Mouse (Mus musculus): ENCODE data around the gene Hadha. TPM values are rescaled to one million over a fixed set of nuclear protein-coding genes. Genes with fewer than 3 reads are reported as not detected.

The Hadha gene
- polyA plus RNA-seq, 1 experiment from 2014 or later, result 118 TPM

DNA sequence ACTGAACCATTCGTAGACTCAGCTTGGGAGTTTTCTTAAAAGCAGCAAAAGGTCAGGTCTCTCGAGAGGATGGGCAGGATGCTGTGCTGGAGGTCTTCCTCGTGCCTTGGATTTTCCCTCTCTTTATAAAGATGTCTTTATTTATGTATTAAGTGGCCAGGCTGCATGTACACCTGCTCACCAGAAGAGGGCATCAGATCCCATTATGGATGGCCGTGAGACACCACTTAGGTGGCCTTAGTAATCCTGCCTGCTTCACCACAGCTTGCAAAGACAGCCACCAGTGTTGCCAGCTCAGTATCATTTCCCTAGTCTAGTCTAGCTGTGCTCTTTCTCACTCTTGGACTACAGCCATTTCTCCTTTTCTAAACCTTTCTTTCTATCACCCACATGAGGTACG lies 29.4 kb downstream of the Hadha start:
- H3K9me3 ChIP-seq (replicated peaks; ENCODE audit: control insufficient read depth, low read length), result no peaks in the 10 kb centered on the region
- no peaks in the 10 kb centered on the region for H3K4me1 ChIP-seq (ENCODE audit: control insufficient read depth, low read depth, low read length)
- 42% methylated on average over 5 of the region's 5 CpGs for WGBS (ENCODE audit: insufficient replicate concordance)
- H3K4me2 ChIP-seq (ENCODE audit: low read depth, low read length), result no peak overlapping the region
- ATAC-seq (ENCODE audit: low read depth), result no peak
- H3K4me3 ChIP-seq (ENCODE audit: low read depth, low read length), result no peak overlapping the region
- no peak overlapping the region for H3K9ac ChIP-seq (ENCODE audit: low read depth, low read length)
- peaks cover 64% of the 10 kb centered on the region for H3K36me3 ChIP-seq (ENCODE audit: control insufficient read depth, insufficient read depth)
- H3K27me3 ChIP-seq (ENCODE audit: control insufficient read depth, insufficient read depth, low read depth, low read length), result no peaks in the 10 kb centered on the region
- H3K27ac ChIP-seq (ENCODE audit: low read length), result no peak overlapping the region

DNA sequence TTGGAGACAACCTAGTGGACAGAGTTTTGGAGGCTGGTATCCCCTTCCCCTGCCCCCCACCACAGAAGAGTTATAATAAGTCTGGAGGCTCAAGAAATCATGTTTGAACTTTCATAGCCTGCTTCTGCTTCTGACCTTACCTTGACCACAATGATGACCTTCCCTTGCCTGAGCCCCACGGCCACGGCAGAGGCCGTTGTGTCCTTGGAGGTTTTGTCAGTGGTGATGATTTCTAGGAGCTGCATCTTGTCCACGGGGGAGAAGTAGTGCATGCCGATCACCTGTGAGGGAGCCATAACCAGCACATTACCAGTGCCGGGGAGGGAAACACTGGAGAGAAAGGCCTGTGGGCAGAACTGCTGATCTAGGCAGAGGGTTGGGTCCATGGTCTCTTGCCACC lies 32.5 kb downstream of the Hadha start:
- no peak overlapping the region for H3K4me2 ChIP-seq (ENCODE audit: low read depth, low read length)
- H3K27ac ChIP-seq (ENCODE audit: low read length), result no peak overlapping the region
- H3K9ac ChIP-seq (ENCODE audit: low read depth, low read length), result no peak overlapping the region
- no peaks in the 10 kb centered on the region for H3K4me1 ChIP-seq (ENCODE audit: control insufficient read depth, low read depth, low read length)
- no peak overlapping the region for H3K4me3 ChIP-seq (ENCODE audit: low read depth, low read length)
- ATAC-seq (ENCODE audit: low read depth), result no peak
- 87% methylated on average over 6 of the region's 6 CpGs for WGBS (ENCODE audit: insufficient replicate concordance)
- peaks cover 57% of the 10 kb centered on the region for H3K36me3 ChIP-seq (ENCODE audit: control insufficient read depth, insufficient read depth)
- H3K9me3 ChIP-seq (replicated peaks; ENCODE audit: control insufficient read depth, low read length), result no peaks in the 10 kb centered on the region
- no peaks in the 10 kb centered on the region for H3K27me3 ChIP-seq (ENCODE audit: control insufficient read depth, insufficient read depth, low read depth, low read length)

DNA sequence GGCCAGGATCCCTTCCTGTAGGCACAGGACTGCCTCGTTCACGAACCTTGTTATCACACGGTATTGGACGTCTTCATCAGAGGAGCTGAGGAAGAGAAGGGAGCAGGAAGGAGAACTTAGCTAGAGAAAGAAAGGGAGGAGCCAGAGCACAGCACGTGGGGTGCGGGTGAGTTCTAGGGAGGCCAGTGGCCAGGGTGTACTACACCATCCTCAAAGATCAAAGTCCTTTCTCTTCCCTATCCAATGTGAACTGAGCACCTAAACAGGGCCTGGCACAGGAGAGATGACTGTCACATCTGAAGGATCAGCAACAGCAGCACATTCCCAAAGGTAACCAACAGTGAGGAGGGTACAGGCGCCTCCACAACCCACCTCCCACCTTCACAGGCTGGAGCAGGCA lies 34.9 kb downstream of the Hadha start:
- no peak for ATAC-seq (ENCODE audit: low read depth)
- H3K4me3 ChIP-seq (ENCODE audit: low read depth, low read length), result no peak overlapping the region
- H3K4me2 ChIP-seq (ENCODE audit: low read depth, low read length), result no peak overlapping the region
- no peak overlapping the region for H3K27ac ChIP-seq (ENCODE audit: low read length)
- H3K4me1 ChIP-seq (ENCODE audit: control insufficient read depth, low read depth, low read length), result no peaks in the 10 kb centered on the region
- peaks cover 4% of the 10 kb centered on the region; the same call in 1 of the 2 replicates for H3K27me3 ChIP-seq (ENCODE audit: control insufficient read depth, insufficient read depth, low read depth, low read length)
- 77% methylated on average over 7 of the region's 7 CpGs for WGBS (ENCODE audit: insufficient replicate concordance)
- H3K36me3 ChIP-seq (ENCODE audit: control insufficient read depth, insufficient read depth), result peaks cover 46% of the 10 kb centered on the region
- no peaks in the 10 kb centered on the region for H3K9me3 ChIP-seq (replicated peaks; ENCODE audit: control insufficient read depth, low read length)
- H3K9ac ChIP-seq (ENCODE audit: low read depth, low read length), result no peak overlapping the region

DNA sequence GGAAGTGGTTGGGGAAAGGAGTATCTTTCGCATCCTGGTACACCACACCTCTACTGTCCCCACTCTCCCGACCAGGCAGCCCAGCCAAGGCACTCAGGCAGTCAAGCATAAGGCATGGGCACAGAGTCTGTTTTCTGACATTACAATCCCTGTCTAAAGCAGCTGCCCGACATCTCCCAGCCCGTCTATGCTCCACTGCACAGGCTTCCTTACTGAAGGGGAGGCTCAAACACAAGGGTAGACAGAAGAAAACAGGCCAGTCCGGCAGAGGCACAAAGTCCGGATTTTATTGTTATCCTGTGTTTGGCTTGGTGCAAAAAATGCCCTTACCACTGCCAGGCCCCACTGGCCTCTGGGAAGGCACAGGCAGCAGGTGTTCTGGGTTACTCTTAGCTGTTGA lies 35.8 kb downstream of the Hadha start:
- Histone ChIP-seq H3K4me1 (ENCODE audit: control insufficient read depth, low read depth, low read length) (peaks cover 4% of the 10 kb centered on the region), H3K4me2 (ENCODE audit: low read depth, low read length) (no peak overlapping the region), H3K4me3 (ENCODE audit: low read depth, low read length) (no peak overlapping the region), H3K27me3 (ENCODE audit: control insufficient read depth, insufficient read depth, low read depth, low read length) (peaks cover 13% of the 10 kb centered on the region), H3K36me3 (ENCODE audit: control insufficient read depth, insufficient read depth) (peaks cover 39% of the 10 kb centered on the region), H3K27ac (ENCODE audit: low read length) (no peak overlapping the region), H3K9me3 (replicated peaks; ENCODE audit: control insufficient read depth, low read length) (no peaks in the 10 kb centered on the region), H3K9ac (ENCODE audit: low read depth, low read length) (no peak overlapping the region)
- WGBS (ENCODE audit: insufficient replicate concordance), result 84% methylated on average over 6 of the region's 6 CpGs
- no peak for ATAC-seq (ENCODE audit: low read depth)

DNA sequence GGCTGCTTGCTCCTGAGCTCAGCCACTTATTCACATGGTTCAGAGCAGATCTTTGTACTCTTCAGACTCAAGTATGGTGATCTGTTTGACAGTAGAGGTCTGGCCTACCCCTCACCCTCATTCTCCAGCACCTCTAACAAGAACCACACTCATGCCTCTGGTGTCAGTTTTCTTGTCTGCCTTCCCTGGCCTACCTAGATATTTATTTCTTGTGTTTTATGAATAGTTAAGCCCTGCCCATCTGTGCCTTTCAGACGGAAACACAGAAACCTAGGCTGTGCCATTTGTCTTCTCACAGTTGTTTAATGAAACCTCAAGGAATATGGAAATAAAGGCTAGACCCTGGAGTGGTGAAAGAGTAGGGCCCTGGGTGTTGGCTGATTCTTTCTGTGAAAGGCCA lies 36.9 kb downstream of the Hadha start:
- Histone ChIP-seq H3K27ac (ENCODE audit: low read length) (no peak overlapping the region), H3K4me3 (ENCODE audit: low read depth, low read length) (no peak overlapping the region), H3K4me2 (ENCODE audit: low read depth, low read length) (no peak overlapping the region), H3K27me3 (ENCODE audit: control insufficient read depth, insufficient read depth, low read depth, low read length) (peaks cover 25% of the 10 kb centered on the region), H3K36me3 (ENCODE audit: control insufficient read depth, insufficient read depth) (peaks cover 30% of the 10 kb centered on the region), H3K9ac (ENCODE audit: low read depth, low read length) (no peak overlapping the region), H3K4me1 (ENCODE audit: control insufficient read depth, low read depth, low read length) (peaks cover 4% of the 10 kb centered on the region), H3K9me3 (replicated peaks; ENCODE audit: control insufficient read depth, low read length) (no peaks in the 10 kb centered on the region)
- WGBS (ENCODE audit: insufficient replicate concordance), result 77% methylated on average over 1 of the region's 1 CpGs
- ATAC-seq (ENCODE audit: low read depth), result no peak

DNA sequence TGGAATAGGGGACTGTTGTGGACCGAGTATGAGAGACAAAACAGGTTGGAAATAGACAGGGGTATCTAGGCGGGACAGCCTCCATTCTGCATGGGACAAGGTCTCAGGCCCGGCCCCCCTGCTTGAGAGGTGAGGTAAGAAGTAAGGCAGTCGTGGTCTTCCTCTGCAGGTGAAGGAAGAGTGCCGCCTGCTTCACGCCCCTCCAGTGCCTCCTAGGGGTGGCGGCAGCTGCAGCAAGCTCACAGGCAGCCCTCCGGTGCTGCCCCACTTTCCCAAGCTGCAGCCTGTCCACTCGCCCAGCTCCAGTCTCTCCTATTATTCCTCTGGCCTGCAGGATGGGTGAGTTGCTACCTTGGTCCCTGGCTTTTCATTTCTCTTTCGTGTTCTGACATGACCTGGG lies 39.2 kb downstream of the Hadha start:
- no peak for ATAC-seq (ENCODE audit: low read depth)
- Histone ChIP-seq H3K27ac (ENCODE audit: low read length) (no peak overlapping the region), H3K9me3 (replicated peaks; ENCODE audit: control insufficient read depth, low read length) (no peaks in the 10 kb centered on the region), H3K36me3 (ENCODE audit: control insufficient read depth, insufficient read depth) (peaks cover 9% of the 10 kb centered on the region), H3K9ac (ENCODE audit: low read depth, low read length) (no peak overlapping the region), H3K4me2 (ENCODE audit: low read depth, low read length) (no peak overlapping the region), H3K27me3 (ENCODE audit: control insufficient read depth, insufficient read depth, low read depth, low read length) (peaks cover 41% of the 10 kb centered on the region), H3K4me1 (ENCODE audit: control insufficient read depth, low read depth, low read length) (peaks cover 10% of the 10 kb centered on the region), H3K4me3 (ENCODE audit: low read depth, low read length) (no peak overlapping the region)
- WGBS (ENCODE audit: insufficient replicate concordance), result 37% methylated on average over 10 of the region's 10 CpGs

DNA sequence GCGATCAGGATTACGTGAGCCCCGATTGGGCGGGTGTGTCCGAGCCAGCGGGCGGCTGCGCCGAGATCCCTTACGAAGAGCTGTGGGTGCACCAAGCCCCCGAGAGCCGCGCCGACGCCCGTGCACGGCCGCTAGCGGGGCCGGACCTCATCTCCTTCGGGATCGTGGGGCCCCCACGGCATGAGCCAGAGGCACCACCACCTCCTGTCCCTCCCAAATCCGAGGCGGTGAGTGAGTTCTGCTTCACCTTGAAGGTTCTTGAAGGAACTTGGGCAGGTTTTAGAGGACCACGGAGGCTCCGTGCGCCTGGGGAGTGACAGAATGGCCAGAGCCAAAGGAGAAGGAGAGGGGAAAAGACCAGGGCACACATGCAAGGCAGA lies 40.2 kb downstream of the Hadha start:
- peaks cover 8% of the 10 kb centered on the region for H3K36me3 ChIP-seq (ENCODE audit: control insufficient read depth, insufficient read depth)
- H3K27me3 ChIP-seq (ENCODE audit: control insufficient read depth, insufficient read depth, low read depth, low read length), result peaks cover 51% of the 10 kb centered on the region
- H3K4me1 ChIP-seq (ENCODE audit: control insufficient read depth, low read depth, low read length), result peaks cover 13% of the 10 kb centered on the region
- no peak overlapping the region for H3K27ac ChIP-seq (ENCODE audit: low read length)
- H3K4me2 ChIP-seq (ENCODE audit: low read depth, low read length), result peak overlapping the region; percentile 70
- H3K9me3 ChIP-seq (replicated peaks; ENCODE audit: control insufficient read depth, low read length), result no peaks in the 10 kb centered on the region
- no peak overlapping the region for H3K9ac ChIP-seq (ENCODE audit: low read depth, low read length)
- no peak for ATAC-seq (ENCODE audit: low read depth)
- H3K4me3 ChIP-seq (ENCODE audit: low read depth, low read length), result peak overlapping the region; percentile 52
- 1% methylated on average over 28 of the region's 28 CpGs for WGBS (ENCODE audit: insufficient replicate concordance)

DNA sequence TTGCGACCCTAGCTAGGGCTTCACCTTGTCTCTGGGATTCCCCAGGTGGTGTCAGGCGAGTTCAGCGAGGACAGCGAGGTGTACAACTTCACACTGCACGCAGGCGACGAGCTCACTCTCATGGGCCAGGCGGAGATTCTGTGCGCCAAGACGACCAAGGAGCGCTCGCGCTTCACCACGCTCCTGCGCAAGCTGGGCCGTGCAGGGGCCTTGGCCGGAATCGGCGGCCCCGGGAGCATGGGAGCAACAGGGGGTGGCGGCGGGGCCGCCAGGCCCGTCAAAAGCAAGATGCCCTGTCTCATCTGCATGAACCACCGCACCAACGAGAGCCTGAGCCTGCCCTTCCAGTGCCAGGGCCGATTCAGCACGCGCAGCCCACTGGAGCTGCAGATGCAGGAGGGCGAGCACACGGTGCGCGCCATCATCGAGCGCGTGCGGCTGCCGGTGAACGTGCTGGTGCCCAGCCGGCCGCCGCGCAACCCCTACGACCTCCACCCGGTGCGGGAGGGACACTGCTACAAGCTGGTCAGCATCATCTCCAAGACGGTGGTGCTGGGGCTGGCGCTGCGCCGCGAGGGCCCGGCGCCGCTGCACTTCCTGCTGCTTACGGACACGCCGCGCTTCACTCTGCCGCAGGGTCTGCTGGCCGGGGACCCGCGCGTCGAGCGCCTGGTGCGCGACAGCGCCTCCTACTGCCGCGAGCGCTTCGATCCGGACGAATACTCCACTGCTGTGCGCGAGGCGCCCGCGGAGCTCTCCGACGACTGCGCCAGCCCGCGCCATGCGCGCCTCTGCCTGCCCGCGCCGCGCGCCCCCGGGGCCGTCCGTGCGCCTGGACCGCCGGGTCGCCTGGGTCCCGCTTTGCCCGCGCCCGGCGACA lies 40.8 kb downstream of the Hadha start:
- peaks cover 13% of the 10 kb centered on the region for H3K4me1 ChIP-seq (ENCODE audit: control insufficient read depth, low read depth, low read length)
- H3K9ac ChIP-seq (ENCODE audit: low read depth, low read length), result no peak overlapping the region
- H3K9me3 ChIP-seq (replicated peaks; ENCODE audit: control insufficient read depth, low read length), result no peaks in the 10 kb centered on the region
- WGBS (ENCODE audit: insufficient replicate concordance), result 1% methylated on average over 94 of the region's 103 CpGs
- H3K27ac ChIP-seq (ENCODE audit: low read length), result no peak overlapping the region
- peaks cover 55% of the 10 kb centered on the region for H3K27me3 ChIP-seq (ENCODE audit: control insufficient read depth, insufficient read depth, low read depth, low read length)
- peak; percentile 48; the same call in 1 of the 2 replicates for ATAC-seq (ENCODE audit: low read depth)
- peaks cover 3% of the 10 kb centered on the region for H3K36me3 ChIP-seq (ENCODE audit: control insufficient read depth, insufficient read depth)
- H3K4me2 ChIP-seq (ENCODE audit: low read depth, low read length), result peak overlapping the region; percentile 70
- peak overlapping the region; percentile 52 for H3K4me3 ChIP-seq (ENCODE audit: low read depth, low read length)

DNA sequence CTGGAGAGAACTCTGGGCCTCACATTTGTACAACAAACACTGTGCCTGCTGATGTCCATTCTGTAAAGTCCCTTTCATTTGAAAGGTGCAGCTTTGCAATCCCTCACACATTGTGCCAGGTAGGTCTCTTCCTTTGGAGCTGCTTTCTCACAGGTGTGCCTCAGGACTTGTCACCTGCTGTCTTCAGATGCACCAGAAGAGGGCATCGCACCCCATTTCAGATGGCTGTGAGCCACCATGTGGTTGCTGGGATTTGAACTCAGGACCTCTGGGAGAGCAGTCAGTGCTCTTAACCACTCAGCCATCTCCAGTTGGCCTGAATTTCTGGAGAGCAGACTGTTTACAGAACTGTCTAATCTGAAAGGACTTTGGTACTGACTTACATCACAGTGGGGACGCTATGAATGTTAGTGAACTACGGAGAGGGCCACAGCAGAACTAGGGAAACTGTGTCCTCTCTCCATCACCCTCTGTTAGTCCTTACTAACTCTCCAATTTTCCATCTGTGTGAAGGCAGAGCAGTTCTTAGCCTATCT lies 42.4 kb downstream of the Hadha start:
- Histone ChIP-seq H3K4me3 (ENCODE audit: low read depth, low read length) (no peak overlapping the region), H3K9ac (ENCODE audit: low read depth, low read length) (no peak overlapping the region), H3K27me3 (ENCODE audit: control insufficient read depth, insufficient read depth, low read depth, low read length) (peaks cover 63% of the 10 kb centered on the region), H3K27ac (ENCODE audit: low read length) (no peak overlapping the region), H3K36me3 (ENCODE audit: control insufficient read depth, insufficient read depth) (no peaks in the 10 kb centered on the region), H3K4me2 (ENCODE audit: low read depth, low read length) (no peak overlapping the region), H3K4me1 (ENCODE audit: control insufficient read depth, low read depth, low read length) (peaks cover 13% of the 10 kb centered on the region), H3K9me3 (replicated peaks; ENCODE audit: control insufficient read depth, low read length) (no peaks in the 10 kb centered on the region)
- peak; percentile 58 for ATAC-seq (ENCODE audit: low read depth)
- WGBS (ENCODE audit: insufficient replicate concordance), result 81% methylated on average over 3 of the region's 3 CpGs
